Mouse (Mus musculus) liver, embryonic 14.5 days (tissue): ENCODE results near the gene Depdc7.

ENCODE experiments used
- CTCF ChIP-seq: IDR thresholded peaks from 2 replicates; pipeline ENCODE4 v1.5.1; 2016; ENCODE audit warnings: antibody characterized with exemption, low read depth, control low read depth
- EP300 ChIP-seq: IDR thresholded peaks from 2 replicates; pipeline ENCODE4 v1.6.1; 2016; ENCODE audit warnings: antibody characterized with exemption, low read depth

DNA sequence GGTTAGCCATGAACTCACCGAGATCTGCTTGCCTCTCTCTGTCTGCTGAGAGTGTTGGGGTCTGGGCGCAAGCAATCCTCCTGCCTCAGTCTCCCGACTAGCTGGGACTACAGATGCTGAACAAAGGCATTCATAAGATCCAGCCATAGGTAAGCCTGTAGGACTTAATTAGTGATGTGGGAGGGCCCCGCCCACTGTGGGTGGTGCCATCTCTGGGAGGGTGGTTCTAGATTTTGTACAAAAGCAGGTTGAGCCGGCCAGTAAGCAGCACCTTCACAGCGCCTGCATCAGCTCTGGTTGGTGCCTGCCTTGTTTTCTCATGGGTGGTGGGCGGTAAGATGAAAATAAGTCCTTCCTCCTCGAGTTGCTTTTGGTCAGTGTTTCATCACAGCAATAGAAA is 3.6 kb upstream of the Depdc7 start:
- TF ChIP-seq CTCF (no peak), EP300 (no peak)
